Mouse (Mus musculus): ENCODE measurements around the gene Mier1.

Gene Mier1

DNA sequence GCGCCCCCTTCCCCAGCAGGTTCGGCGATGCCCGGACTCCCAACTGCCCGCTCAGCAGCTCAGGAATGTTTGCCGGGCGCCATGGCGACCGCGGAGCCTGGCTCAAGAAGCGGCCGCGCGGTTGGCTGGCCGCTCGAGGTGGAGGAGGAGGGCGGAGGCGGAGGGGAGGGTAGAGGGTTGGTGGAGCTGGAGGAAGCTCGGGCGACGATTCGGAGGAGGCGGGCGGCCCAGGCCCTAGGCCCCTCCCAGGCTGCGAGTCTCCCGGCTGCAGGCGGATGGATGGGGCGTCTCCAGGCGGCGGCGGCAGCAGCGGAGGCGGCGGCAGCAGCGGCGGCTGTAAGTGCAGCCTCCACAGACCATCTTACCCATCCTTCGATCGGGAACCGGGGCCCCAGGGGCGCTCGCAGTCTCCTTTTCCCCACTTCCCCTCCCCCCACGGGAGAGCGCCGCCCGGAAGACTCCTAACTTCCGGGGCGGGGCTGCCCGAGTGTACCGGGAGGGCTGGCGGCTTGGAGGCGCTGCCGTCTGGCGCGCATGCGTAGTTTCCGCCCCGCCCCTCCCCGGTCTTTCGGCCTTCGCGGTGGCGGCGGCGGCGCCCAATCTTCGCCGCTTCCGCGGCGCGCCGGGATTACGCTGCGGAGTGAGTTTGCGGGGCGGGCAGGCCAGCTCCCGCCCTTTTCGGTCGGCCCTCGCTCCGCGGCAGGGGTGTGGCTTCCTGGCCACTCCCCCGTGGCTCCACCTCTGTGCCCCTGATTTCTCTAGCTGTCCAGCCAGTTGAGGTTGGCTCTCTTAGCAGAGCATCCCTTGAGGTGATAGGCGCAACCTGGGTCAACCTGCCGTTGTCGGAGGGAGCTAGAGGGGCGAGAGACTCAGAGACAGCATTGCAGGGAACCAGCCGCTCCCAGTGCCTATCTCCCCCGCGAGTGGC is at the start of gene Mier1, which contains the start of gene Wdr78:
Mier1 (plus strand) TSS at position 207 of the 928 bp plus-strand sequence.
Wdr78 (minus strand) TSS at position 372 of the 928 bp plus-strand sequence.
- DNase-seq (ENCODE audit: low spot score in 2 of 2), result peak; percentile 96 to 97

DNA sequence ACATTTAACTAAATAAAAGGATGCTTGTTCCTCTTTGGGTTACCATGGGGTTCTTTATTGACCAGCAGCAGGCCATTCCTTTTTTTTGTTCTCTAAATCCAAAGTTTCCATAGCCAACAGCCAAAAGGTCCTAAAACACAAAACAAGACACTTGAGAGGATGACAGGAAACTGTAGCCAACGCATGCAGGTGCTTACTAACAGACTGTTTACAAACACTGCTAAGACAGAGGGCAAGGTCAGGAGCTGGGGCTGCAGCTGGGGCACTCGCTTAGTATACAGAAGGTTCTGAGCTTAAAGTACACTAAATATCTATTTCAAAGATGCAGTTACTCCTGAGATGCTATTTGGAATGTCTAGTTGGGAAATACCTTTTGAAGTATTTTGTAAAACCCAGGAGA is 49.8 kb upstream of the Mier1 start:
- no peak for DNase-seq (ENCODE audit: low spot score in 2 of 2)

DNA sequence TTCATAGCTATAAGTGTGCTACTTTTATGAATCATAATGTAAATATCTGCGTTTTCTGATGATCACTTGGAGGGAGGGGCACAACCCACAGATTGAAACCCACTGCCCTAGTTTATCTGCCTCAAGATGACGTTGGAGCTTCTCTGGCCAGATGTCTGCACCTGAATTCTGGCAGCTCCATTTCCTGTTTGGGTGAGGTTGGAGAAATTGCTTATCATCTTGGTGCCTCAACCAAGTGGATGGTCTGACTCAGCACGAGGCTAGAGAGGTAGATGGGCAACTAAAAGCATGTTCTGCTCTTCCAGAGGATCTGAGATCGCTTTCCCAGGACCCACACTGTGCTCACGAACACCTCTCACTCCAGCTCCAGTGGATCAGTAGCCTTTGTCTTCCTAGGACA is 49.2 kb upstream of the Mier1 start:
- DNase-seq (ENCODE audit: low spot score in 2 of 2), result no peak

DNA sequence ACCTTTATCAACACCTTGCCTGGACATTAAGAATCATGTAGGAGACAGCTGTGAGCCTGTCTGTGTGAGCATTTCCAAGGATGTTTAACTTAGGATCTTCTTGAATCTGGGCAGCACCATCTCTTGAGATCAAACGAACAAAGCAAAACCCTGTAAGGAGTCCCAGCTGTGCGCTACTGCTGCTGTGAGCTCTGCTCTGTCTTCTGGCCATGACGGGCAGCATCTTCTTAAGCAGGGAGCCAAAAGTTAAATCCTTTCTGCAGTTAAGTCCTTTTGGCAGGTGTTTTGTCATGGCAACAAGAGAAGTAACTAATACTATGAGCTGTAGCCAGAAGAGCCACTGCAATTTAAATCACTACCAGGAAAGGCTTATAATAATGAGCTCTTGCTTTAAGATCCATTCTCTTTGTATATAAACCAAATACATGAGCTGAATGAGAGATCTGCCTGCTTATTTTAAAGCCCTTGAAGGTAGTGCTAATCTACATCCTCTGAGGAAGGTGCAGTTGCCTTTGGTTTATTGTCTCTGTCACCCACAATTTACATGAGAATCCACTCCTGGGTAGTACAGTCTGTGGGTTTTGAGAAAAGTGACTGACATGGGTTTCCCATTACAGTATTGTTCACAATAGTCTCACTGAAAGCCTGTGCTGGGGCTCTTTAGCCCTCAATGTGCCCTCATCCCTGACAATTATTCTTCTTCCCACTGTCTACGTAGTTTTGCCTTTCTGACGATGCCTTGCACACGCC is 46.1 kb upstream of the Mier1 start:
- no peak for DNase-seq (ENCODE audit: low spot score in 2 of 2)

DNA sequence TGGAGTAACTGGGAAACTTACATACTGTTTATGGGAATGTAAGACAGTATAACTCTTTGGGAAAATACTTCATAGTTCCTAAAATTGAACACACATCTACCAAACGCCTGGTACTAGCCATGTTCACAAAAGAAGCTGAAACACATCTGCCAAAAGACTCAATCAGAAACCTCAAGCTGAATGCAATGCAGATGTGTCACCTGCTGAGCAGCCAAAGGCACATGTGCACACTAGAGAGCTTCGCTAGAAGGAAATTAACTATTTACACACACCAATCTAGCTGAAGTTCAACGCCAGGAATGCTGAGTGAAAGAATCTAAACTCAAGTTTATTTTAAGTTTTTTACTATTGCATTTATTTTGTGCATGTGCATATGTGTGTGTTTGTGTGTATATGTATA is 43.6 kb upstream of the Mier1 start:
- no peak for DNase-seq (ENCODE audit: low spot score in 2 of 2)

DNA sequence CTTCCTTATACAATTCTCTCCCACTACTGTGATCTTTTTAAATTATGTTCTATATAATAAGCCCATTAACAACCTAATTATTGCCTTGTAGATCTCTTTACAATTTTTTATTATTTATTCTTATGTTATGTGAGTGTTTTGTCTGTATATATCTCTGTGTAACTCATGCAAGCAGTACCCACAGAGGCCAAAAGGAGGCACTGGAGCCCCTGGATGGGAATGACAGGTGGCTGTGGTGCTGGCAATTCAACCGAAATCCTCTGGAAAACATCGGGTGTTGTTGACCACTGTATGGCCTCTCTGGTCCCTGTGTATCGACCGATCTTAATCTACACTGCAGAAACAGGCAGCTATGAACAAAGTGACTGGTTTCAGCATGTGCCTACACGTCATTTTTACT is 29.0 kb upstream of the Mier1 start:
- DNase-seq (ENCODE audit: low spot score in 2 of 2), result no peak

DNA sequence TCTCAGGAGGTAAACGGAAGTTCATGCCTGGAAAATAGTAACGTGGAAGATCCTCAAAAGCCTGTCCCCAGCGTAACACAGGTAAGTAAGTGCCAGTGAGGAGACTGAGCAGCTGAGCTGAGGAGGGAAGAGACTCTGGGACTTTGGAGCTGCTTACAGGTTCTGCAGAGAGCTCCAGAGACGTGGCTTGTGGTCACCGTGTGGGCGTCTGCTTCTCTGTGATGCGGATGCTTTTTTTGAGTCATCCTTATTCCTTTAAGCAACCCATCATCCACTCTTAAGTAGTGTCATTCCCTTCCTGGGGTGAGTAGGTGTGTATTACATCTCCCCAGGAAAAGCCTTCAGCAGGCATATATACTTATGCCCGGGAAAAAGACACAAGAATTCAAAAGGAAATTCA is 18.3 kb upstream of the Mier1 start:
- DNase-seq (ENCODE audit: low spot score in 2 of 2), result no peak

DNA sequence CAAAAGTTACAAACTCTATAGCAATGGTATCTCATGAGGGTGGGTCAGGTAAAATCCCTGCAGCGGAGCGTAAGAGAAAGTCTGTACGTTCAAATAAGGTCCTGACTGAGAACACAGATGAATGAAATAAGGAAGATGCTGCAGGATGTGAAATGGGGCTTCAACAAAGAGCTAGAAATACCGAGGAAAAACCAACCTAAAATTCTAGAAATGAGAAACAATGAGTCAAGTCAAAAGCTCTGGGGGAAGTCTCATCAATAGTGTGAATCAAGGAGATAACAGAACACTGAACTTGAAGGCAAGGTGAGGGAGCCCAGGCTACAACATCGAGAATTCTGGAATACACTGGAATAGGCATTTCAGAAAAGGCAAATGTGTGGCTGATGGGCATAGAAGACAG is 15.7 kb upstream of the Mier1 start:
- DNase-seq (ENCODE audit: low spot score in 2 of 2), result no peak

DNA sequence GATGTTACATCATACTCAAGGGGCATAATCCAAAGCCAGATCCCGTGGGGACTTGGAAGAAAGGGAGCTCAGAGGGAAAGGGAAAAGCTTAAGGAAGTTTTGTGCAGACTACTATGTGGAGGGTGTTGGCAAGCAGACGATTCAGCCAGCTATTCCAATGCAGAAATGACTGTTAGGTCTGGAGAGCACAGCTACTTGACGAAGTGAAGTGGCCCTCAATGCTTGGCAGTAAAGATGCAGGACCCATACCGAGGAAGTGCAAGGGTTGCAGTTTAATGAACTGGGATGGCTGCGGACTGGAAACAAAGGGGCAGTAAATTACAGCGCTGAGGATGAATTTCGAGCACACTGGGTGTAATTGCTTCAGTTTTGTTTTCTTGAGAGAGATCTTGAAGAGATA is 1.5 kb upstream of the Mier1 start:
- no peak for DNase-seq (ENCODE audit: low spot score in 2 of 2)

DNA sequence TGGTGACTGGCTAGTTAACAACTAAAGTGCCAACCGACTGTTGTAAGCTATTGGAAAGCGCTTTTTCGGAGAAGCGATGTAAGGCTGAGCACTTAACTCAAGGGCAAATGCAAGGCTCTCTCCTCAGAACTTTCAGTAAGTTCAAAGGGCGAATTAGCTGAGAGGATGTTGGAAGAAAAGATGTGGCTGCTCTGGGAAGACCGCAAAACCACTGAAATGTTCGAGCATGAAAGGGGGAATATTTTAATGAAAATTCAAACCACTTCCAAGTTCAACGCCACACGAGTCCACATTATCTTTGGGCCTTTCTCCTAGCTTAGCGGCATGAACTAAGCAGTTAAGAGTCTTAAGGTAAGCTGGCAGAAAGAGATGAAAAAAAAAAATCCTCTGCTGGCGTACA is 788 bp upstream of the Mier1 start:
- no peak for DNase-seq (ENCODE audit: low spot score in 2 of 2)

DNA sequence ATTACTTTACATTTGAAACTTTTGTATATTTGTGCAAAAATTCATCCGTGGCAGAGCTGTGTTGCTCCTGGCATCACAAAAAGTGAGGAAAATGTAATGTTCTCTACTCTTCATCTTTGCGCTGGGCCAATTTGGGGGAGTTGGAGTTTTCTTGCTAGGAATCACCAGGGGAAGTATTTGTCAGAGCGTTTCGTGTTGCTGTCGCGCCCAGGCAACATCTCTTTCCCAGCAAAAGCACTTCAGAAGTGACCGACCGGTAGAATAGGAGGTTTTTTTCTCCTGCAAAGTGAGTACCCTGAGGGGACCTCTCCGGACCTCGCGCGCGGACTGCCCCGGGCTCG is 4.7 kb downstream of the Mier1 start:
- DNase-seq (ENCODE audit: low spot score in 2 of 2), result no peak

DNA sequence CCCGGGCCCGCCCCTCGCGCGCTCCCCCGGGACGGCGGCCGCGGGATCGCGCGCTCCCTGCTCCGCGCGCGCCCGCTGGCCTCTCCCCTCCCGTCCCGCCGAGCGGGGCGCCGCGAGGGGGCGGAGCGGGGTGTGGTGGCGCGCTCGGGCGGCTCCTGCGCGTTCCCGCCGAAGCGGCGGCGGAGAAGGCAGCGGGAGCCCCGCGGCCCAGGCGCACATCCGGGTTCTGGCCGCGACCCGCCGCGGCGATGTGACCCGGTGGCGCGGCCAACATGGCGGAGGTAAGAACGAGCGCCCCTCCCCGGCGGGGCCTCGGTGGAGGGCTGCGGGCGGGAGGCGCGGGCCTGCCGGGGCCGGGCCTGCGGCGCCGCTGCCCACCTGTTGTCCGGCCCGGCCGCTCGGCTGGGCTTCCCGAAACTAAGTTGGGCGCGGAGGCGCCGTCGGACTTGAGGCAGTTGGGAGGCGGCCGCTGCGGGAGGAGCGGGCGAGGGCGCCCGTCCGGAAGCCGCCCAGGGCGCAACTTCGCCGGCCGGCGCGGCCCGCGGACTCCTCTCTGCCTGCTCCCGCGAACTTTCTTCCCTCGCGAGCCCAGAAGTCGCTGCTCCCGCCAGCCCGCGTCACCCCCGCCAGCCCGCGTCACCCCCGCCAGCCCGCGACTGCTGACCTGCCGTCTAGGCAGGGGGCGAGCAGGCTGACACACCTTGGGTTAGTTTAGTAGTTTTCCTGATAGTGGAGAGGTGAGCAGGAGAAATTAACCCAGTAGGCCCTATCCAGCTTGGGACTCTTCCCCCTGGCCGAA is 5.2 kb downstream of the Mier1 start:
- peak; percentile 80 to 87 for DNase-seq (ENCODE audit: low spot score in 2 of 2)

DNA sequence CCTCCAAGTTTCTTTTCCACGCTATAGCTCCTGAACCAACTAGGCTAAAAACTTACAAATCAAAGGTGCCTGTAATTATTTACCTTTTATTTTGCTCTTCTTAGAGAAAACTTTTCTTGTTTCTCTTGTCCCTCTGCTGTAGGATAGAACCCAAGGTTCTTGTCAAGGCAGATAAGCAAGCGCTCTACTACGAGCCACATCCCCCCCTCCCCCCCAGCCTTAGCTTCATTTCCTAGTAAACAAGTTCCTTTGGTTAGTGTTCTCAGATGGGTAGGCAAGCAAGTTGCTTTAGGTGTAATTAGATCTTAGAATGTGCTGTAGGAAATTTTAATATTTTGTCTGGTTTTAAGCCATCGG is 5.8 kb downstream of the Mier1 start:
- no peak for DNase-seq (ENCODE audit: low spot score in 2 of 2)

DNA sequence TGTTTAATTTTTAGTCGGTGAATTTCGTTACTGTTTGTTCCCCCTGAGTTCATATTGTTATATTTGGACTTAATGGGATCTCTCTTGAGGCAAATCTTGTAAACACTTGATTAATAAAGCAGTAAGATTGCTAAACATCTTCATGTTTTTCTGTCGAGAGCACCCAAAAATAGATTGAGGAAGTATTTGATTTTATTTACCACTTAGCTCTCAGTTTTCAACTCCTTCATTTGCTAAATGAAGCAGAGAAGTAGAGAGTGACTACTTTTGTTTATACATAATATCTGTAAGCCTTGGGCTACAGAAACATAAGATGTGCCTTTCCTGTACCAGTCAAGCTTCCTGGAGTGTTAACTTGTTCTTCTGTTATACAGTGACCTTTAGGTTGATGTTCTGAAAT is 6.2 kb downstream of the Mier1 start:
- no peak for DNase-seq (ENCODE audit: low spot score in 2 of 2)

DNA sequence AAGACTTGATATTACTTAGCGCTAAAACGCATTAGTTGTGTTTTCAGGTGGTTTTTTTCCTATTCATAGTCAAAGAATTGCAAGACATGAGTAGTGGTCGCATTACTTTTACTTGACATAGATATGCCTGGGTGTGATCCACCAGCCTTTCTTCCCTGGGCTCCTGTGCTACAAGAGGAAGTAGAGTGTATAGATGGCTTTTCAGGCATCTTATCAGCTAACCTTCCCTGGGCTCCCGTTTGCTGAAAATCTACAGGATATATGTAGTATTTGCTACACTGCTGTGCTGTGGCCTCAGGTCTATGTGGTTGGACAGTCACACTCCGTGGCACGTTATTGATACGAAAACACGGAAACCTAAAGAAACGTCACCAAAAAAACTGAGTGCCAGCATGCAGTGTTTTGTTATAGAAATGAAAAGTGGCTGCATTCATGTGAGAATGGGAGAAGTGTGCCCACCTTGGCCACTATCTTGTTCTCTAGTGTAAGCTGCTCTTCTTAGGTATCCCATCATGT is 6.7 kb downstream of the Mier1 start:
- DNase-seq (ENCODE audit: low spot score in 2 of 2), result peak in 1 of 2 experiments; percentile 30

DNA sequence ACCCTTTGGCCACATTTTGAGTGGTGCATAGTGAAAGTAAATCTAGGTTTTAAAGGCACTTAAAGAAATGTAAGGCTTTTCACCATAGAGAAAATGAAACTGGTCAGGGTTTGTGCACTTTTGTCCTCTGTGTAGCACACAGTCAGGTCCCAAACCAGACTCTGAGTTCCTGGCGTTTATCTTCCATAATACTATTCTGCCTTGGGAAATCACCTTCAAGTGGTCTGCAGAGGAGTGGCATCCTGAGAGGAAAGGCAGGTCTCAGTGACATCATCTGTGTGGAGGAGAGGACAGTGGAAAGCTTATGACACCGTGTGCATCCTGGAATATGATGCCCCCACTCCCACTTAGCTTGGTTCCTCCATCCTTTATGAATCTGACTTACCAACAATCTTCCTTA is 8.9 kb downstream of the Mier1 start:
- no peak for DNase-seq (ENCODE audit: low spot score in 2 of 2)

DNA sequence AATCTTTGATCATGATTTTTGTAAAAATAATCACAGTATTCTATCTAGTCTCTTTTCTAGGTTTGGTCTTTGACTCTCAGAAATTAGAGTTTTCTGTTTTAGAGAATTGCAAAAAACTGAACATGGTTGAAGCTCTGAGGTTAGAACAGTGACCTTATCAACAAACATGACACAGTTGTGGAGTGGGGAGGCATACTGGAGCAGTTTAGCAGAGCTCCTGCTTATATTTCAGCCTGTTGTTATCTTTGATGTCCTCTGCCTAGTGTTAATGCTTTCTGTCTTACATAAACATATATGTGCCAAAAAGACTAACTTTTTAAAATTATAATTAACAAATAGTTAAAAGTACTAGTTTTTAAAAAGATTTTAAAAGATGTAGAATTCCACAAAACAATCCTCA is 9.4 kb downstream of the Mier1 start:
- no peak for DNase-seq (ENCODE audit: low spot score in 2 of 2)

DNA sequence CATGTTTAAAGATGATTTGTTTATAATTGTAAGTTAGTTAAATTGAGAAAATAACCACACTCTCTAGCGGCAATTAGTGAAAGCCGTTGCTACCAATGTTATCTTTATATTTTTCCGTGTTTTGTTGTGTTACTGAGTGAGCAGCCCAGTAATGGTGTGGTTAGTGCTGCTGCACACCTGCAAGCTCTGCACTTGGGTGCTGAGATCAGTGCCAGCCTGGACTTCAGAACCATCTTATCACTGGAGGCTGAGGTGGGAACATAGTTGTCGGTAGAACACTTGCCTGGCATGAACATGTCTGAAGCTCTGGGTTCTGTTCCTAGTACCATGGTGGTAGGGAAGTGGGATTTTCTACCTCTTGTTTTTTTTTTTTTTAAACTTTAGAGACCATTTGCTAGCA is 12.3 kb downstream of the Mier1 start:
- no peak for DNase-seq (ENCODE audit: low spot score in 2 of 2)

DNA sequence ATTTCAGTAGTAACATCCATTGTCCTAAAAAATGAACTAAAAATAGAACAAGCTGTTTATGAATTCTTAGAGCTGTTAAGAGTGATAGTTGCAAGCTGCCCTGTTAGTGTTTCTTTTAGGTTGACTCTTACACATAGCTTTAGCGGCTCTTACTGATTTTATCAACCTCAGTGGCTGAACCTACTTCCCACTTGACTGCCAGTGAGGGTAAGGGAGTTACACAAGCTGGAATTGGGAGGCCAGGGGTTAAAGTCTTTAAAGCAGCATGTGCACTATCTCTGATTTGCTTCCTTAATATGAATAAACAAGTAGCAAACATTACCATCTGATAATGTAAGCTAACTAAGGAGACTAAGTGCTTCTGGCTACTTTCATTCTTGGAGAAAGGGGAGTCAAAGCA is 22.8 kb downstream of the Mier1 start:
- no peak for DNase-seq (ENCODE audit: low spot score in 2 of 2)

DNA sequence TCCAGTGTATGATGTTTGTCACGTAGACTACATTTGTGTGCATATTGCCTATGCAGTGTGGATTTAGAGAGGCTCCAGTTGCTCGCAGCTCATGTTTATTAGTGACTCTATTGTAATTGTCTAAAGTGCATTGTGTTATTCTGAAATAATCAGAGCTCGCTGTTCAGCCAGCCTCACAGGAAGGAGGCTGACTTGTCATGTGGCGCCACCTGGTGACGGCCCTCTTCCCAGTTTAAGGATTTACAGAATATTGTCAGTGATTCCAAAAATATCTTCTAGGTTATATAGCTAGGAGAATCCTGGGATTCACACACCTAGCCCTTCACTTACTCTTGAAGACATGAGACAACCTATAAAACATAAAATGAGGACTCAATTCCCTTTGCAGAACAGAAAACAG is 32.1 kb downstream of the Mier1 start:
- DNase-seq (ENCODE audit: low spot score in 2 of 2), result peak; percentile 65 to 87

DNA sequence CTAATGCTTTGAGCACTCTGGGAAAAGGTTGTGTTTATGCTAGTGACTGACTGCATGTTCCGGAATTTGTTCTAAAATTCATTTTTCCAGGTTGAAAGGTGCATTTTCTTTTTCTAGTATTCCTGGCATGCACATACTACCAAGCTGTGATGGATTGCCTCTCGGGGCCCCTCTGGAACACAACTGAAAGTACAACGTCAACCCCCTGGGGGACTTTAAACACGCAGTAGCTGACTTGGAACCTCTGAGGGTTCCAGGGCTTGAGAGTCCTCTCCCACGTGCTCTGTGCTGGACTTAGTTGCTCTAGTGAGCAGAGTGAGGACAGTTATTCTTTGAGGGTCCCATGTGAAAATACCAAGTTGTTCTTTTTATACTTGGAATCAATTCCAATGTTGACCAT is 37.8 kb downstream of the Mier1 start:
- DNase-seq (ENCODE audit: low spot score in 2 of 2), result no peak

DNA sequence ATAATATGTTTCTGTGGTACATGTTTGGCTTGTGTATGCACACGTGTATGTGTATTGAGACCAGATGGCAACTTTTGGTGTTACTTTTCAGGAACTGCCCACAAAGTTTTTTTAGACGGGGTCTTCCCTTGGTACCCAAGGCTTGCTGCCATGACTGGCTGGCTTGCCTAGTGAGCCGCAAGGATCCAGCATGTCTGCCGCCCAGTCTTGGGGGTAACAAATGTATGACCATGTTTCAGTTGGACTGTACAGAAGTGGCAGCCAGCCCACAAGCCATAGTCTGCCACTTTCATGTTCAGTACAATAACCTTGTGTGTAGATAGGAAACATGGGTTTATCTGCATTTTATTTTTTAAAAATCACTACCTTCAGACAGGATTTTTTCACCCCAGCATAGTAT is 44.6 kb downstream of the Mier1 start:
- no peak for DNase-seq (ENCODE audit: low spot score in 2 of 2)

Measured in spleen, postnatal 10 days (tissue).